Mouse (Mus musculus): ENCODE data around the gene H2-DMb1.

H2-DMb1 gene

DNA sequence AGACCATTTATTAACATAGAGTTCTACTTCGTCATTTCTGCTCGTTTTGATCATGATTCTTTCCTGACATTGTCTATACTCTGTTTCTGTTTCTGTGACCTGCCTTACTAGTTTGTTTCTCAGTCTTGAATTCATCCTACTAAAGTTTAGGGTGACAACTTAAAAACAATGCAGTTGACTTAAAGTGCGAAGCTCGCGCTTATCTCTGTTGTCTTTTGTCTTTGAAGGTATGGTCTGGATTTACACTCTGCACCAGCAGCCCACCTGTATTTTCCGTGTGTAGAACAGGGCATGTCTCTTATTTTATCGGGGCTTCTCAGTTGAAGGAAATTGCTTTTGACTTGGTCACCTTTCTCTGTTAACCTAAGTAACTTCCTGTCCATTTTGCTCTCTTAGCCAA, 29.8 kb upstream of the H2-DMb1 start:
- no peak for DNase-seq (ENCODE audit: low spot score in 2 of 2)

DNA sequence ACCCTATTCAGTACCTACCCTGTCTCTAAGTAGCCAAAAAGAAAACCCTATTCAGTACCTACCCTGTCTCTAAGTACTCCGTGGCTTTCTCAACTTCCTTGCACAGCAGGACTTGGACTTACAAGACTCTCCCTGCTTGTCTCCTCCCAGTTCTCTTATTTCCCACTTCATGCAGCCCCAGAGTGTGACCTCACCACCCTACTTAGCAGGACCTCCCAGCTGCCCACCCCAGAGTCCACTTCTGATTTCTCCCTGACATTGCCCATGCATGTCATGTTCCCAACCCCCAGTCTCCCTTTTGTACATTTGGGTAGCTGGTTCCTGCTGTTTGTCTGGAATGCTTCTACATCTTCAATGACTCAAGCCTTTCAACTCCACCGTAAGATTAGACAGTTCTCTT, 29.4 kb upstream of the H2-DMb1 start:
- no peak for DNase-seq (ENCODE audit: low spot score in 2 of 2)

DNA sequence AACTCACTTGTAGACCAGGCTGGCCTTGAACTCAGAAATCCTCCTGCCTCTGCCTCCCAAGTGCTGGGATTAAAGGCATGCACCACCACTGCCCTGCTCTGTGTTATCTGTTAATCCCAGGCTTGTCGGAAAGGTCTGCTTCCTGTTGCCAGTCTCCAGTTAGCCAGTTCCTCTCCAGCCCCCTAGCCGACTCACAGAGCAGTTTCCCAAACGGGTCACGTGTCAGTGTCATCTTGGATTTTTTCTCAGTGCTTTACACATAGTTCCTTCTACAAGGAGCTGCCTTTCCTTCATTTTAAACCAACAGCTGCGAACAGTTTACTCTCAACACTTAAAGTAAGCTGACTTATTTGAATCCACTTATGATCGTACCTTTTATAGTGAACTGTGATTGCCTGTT, 28.2 kb upstream of the H2-DMb1 start:
- no peak for DNase-seq (ENCODE audit: low spot score in 2 of 2)

DNA sequence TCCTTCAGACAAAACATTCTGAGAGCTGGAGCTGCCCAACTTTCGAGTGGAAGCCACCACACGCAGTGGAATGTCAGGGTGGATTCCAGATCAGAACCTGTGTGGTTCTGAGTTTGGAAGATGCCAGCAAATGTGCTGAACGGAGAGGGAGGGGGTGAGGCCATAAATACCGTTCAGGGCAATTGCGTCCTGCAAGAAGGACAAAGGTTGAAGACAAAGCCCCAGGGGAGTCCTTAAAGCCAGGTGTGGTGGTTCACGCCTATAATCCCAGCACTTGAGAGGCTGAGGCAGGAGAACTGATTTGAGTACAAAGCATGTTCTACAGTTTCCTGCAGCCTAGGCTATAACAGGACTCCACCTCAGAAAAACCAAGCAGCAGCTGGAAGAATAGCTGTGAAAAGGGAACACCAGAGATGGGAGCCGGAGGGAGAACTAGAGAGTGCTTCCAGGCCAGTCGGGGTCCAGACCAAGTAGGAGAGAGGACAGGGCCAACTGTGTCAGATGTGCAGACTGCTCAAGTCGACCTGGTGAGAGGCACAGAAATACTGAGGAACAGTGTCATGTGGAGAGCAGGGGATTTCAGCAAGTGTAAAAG, 25.9 kb upstream of the H2-DMb1 start:
- DNase-seq (ENCODE audit: low spot score in 2 of 2): no peak

DNA sequence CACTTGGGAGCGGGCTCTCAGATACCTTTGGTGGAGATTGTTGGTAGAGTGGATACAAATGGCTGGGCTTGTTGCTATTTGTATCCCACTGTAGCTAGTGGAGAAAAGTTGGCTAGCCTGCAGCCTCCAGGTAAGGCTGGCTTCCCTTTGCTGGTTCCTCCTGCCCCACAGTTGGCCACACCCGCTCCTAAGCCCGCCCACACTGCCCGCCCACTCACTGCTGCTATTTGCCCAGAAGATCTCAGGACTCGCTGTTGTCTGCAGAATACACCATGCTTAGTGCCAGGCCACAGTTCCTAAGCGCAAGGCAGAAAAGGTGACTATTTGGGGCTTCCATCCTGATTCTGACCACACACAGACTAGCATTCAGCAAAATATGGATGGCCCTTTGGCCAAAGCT, 25.4 kb upstream of the H2-DMb1 start:
- DNase-seq (ENCODE audit: low spot score in 2 of 2): peak in 1 of 2 experiments; percentile 52

DNA sequence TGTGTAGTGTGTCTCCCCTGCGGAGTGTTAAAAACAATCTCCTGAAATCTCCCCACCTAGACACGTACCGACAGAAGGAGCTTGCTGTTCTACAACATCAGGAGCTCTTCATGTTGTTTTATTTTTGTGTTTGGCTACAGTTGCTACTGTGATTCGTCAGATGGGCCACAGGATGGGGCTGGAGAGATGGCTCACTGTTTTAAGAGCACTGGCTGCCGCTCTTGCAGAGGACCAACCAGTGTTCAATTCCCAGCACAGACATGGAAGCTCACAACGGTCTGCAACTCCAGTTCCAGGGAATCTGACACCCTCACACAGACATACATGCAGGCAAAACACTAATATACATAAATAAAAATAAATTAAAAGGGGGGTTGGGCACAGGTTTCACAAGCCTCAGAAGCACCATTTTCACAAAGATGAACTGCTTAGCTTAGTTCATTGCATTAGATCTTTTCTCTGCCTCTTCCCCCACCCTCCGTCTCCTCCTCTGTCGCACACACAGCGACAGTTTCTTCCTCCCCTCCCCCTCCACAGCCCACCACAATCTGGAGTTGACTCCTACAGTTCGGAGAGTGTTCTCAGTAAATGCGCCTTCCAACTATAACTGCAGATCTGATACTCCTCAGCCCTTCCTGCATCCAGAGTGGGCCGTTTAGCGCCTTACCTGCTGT, 24.5 kb upstream of the H2-DMb1 start:
- DNase-seq (ENCODE audit: low spot score in 2 of 2): no peak

DNA sequence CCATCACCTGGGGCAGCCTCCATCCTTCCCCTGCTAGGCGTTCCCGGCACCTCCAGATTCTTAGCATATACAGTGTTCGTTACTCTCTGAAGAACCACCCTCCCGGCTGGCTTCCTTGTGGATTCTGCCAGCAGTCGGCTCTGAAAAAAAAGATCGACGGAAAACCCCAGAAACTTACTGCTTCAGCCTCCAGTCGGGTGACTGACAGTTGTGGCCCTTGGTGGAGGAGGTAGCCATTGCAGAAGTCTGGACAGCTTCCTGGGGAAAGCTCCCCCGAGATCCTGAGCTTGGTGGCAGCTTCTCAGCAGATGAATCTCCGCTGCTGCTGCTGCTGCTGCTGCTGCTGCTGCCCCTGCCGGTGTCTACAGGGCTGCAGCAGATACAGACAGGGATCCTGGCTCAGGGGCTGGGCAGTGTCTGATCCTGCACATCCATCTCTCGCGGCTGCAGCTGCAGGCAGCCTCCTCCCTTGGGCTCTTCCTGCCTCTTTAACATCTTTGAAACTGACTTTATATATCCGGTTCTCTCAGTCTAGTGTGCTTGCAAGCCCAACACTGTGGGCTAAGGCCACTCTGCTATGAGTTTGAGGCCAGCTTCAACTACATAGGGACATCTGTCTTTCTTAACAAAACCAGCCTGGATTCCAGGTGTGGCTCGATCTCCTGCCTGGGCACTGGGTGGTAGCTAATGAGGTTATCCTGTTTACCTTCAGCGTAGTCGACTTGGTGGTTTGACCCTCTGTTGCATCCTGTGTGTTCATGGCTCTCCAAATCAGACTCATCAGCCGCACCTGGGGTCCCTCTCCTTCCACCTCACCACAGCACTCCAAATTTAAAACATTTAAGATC, 23.7 kb upstream of the H2-DMb1 start:
- no peak for DNase-seq (ENCODE audit: low spot score in 2 of 2)

DNA sequence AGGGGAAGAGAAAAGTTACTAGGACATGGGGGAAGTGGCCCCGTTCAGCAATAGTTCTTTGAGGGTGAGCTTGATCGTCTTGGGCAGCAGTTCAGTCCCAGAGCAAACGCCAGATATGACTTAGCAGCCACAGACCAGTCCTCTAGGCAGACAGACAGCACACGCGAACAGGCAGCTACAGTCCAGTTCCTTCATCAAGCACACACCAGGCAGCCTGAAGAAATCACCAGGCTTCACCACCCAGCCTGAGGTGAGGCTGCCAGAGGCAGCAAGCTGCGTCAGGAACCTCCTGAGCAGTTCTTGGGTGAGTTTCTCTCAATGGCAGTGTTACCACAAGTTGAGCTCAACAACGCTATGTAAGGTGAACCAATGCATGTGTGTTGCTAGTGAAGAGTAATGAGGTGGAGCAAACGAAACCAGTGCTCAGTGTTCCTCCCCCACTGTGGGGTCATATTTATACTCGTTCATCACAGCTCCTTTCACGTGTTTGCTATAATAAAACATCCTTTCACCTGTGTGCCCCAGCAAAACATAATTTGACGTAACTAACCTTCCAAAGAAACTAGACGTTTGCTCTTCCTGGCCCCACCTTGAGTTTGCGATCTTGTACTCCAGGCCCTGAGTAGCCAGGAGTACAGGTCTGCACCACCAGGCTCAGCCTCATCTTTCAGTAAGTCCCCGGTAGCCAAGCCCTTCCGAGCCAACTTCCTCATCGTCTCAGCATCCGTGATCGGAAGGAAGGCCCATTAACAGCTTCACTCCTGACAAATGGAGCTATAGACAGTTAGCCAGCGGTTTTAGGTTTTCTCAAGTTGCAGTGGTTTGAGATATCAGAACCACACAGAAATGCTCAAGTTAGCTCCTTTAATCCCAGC, 22.6 kb upstream of the H2-DMb1 start:
- no peak for DNase-seq (ENCODE audit: low spot score in 2 of 2)

DNA sequence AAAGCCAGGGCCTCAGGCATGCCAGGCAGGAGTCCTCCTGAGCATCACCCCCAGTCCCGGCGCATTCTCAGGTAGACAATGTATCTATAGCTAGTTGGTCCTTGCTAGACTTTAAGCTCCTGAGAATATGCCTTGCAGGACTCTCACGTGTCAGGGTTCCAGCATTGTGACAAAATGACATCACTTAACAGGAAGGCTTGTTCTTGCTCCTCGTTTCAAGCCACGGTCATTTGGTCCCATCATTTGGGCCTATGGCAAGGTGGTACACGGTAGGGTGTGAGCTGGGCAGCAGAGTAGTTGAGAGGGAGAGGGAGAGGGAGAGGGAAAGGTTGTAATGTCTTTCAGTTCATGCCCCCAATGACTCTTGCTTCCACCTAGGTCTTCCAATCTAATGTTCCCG, 21.0 kb upstream of the H2-DMb1 start:
- DNase-seq (ENCODE audit: low spot score in 2 of 2): no peak

DNA sequence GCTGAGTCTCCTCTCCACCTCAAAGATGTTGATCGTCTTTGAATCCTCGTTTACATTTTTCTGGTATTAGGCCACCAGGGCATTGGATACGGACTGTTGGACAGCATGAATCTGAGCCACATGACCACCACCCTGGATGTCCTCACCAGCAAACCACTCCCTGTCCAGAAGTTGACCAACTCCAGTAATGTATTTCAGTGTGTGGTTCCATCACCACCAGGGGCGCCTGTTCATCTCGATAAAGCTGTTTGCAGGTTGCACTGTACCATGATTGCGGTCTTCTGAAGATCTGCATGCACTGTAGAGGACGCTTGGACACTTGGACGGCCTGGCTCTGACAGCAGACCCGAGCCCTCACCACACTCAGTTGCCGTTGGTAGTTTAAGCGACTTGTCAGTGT, 19.6 kb upstream of the H2-DMb1 start:
- DNase-seq (ENCODE audit: low spot score in 2 of 2): no peak

DNA sequence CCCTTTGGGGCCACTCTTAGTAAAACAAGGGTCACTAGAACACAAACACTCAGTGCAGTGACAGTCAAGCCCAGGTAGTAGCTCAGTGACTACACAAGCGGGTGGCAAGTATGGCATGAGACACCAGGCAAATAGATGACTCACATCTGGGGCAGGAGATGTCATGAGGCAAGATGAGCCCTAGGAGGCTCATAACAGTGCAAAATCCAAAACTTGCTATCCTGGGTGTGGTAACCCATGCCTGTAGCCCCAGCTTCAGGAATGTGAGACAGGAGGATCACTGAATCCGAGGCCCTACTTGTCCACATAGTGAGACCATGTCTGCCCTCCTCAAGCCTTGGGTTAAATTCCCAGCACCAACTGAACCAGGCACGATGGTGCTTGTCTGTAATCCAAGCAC, 18.4 kb upstream of the H2-DMb1 start:
- DNase-seq (ENCODE audit: low spot score in 2 of 2): no peak

DNA sequence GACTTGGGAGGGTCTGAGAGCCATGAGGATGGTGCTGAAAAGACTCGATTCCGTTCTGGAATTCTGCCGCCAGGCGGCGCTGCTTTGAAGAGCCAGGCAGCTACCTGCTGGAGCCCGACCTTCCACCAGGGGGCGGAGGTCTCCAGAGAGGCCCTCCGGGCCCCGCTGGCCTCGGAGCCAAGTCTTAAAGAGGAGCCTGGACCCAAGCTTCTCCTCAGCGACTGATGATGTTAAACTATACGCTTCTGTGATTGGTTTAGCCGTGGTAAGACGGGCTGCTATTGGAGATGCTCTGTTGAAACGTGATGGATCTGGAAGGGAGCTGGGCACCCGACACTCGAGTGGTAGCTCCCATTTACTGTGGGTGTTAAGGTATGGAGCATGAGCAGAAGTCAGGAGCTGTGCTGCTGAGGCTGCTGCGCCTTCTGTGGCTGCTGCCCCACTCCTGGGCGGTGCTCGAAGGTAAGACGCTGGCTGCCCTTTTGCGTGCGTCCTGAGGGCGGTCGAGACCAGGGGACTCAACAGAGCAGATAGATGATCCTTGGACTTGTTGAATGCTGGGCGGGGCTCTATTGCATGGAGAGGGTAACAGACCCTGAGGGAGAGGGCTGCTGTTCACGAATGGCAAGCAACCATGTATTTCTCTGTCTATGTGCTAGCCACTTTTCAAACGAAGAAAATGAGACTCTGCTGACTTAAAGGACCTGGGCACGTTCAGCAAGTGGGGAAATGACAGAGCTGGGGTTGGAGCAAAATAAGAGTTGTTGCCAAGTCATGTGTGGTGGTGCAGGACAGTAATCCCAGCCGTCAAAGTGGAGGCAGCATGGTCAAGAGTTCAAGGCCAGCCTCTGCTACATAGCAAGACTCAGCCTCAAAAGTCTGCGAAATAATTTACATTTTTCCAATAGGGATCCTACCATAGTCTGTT, 17.3 kb upstream of the H2-DMb1 start:
- peak; percentile 96 to 99 for DNase-seq (ENCODE audit: low spot score in 2 of 2)

DNA sequence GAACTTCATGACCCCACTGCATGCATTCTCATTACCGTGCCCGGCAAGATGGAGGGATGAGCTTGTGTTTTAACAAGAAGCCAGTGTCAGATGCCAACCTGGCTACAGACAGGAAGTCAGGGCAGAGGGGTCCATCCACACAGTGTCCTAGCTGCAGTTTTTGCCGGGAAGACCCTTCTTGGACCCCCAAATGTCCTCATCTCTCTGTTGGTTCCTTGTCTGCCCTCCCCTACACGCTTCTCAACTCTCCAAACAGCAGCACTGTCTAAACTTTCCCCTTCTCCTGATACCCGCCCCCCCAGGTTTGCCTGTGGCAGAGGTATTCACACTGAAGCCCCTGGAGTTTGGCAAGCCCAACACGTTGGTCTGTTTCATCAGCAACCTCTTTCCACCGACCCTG, 15.3 kb upstream of the H2-DMb1 start:
- DNase-seq (ENCODE audit: low spot score in 2 of 2): no peak

DNA sequence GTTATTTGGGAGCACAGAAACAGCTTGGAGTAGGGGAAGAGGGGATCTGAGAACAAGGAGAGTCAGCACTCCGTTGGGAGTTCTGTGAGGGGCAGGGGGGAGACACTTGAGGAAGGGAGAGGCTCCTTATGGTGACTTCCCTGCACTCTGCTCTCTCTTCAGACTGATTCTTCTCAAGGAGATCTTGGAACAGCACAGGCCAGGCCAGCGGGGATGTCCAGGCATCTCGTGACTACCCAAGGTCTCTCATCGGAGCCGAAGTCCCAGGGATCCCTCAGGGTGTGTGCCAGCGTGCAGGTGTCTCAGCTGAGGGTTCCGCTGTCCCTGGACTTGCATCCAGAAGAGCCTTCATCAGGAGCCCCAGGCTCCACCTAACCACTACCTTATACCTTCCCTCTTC, 14.2 kb upstream of the H2-DMb1 start:
- DNase-seq (ENCODE audit: low spot score in 2 of 2): no peak

DNA sequence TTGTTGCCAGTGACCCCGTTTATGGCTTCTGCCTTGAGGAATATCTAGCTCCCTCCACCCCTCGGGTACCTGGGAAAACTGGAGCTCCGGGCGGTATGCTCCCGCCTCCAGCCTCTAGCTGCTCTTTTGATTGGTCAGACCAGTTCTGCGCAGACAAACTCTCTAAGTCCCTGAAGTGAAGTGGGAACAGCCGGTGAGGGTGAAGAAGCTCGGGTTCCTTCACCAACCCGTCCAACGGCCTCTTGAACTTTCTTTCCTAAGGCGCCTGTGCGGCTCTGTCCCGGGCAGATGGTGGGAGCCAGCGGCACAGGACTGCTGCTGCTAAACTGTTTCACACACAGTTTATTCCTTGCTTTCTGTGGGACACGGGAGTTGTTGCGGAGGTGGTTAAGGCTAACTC, 13.5 kb upstream of the H2-DMb1 start:
- peak in 1 of 2 experiments; percentile 37 for DNase-seq (ENCODE audit: low spot score in 2 of 2)

DNA sequence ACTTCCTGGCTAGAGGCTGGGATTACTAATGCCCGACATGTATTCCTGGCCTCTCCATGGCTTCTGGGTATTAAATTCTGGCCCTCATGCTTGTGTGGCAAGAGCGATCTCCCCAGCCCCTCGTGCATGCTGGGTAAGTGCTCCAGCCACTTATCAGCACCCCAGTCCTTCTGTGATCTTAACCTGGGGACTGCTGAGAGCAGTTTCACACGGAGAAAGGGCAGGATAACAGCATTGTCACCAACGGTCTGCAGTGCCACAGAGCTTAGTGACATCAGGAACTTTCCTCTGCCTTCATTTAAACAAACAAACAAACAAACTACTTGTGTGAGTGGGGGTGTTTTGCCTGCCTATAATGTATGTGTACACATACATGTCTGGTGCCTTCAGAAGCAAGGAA, 12.6 kb upstream of the H2-DMb1 start:
- no peak for DNase-seq (ENCODE audit: low spot score in 2 of 2)

DNA sequence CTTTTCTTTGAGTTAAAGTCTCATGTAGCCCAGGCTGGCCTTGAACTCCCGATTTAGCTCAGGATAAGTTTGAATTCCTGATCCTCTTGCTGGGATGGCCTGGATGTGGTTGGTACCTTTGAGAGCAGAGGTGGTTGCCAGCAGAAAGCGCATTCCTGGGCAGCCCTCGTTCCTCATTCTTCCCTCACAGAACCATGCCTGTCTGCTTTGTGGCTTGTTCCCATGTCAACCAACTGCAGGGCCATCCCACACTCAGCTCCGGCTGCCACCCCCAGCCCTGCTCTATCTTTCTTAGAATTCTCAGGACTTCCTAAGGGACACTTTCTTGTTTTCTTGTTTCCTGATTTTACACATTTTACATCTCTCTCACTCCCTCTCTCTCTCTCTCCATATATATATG, 11.4 kb upstream of the H2-DMb1 start:
- no peak for DNase-seq (ENCODE audit: low spot score in 2 of 2)

DNA sequence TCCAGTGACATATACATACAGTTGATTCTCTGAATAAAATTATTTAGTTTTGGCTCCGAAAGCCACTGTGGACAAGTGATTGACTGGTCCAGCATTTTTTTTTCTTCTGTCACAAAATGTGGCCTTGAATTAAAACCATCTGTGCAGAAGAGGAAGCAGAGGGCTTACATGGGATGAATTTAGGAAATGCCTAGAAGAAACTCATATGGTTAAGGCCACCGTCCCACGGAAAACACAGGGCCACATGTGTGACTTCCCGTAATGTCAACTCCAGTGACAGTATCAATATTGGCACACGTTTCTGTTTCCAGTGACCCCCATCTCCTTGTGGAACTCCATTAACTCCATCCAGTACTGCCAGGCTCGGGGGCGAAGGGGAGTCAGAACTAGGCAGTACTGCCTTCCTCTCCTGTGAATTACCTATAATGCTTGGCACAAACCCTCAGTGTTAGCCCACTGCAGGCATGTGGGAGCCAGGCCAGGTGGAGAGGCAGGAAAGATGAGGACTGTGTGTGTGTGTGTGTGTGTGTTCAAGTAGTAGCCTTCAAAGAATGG, 10.3 kb upstream of the H2-DMb1 start:
- DNase-seq (ENCODE audit: low spot score in 2 of 2): no peak

DNA sequence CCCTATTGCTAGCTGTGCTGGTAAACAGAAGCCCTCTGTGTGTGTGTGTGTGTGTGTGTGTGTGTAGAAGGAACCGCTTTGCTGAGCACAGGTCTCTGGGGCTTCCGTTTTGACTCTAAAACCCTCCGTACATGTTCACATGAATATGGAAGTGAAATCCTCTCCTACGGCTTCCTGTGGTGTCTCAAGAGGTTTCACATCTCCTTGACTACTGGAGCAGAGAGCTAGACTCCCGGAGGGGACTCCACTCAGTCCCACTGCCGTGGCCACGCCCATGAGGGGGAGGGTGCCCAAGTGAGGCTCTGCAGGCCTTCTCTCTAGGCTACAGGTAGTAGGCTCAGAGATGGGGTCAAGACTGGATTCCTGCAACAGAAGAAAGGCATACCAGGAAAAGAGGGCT, 9.8 kb upstream of the H2-DMb1 start, which contains the start of gene H2-DMb2:
Gene H2-DMb2 (plus strand): TSS at position 275 of the 400 bp plus-strand sequence.
- DNase-seq (ENCODE audit: low spot score in 2 of 2): no peak

DNA sequence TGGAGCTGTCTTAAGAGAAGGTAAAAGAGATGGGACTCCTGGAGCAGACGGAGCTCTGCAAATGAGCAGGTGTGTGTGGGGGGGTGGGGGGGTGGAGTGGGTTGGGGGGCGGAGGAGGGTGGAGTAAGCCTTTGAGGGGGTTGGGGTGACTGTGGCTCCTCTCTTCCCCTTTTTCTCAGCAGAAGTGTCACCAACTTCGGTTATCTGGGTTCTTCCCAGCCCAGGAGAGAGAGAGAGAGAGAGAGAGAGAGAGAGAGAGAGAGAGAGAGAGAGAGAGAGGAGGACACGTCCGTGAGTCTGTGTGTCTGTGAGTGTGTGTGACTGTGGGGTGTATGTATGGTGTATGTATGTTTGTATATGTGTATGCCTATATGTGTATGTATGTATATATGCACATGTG, 9.4 kb upstream of the H2-DMb1 start:
- DNase-seq (ENCODE audit: low spot score in 2 of 2): no peak

Data from urinary bladder, adult 18-20 months (tissue).